Mouse (Mus musculus) lung, postnatal 0 days (tissue): Measurements from ENCODE around the gene Med12l. TPM values are rescaled to one million over a fixed set of nuclear protein-coding genes. Genes with fewer than 3 reads are reported as not detected.

Source experiments
- ATAC-seq: fragments of 200-750 bp; cut with Nextera tagmentation; 2 replicates; pipeline ENCODE4 v1.8.0; 2017; ENCODE audit warnings: moderate library complexity
- DNase-seq: peaks from one replicate; pipeline ENCODE4 v3.0.0-alpha.2; 2016; ENCODE audit warnings: low spot score
- H3K27ac ChIP-seq: fragments of 300-500 bp; sonication (generic); 2 replicates; pipeline ENCODE4 v1.5.1; 2014; ENCODE audit warnings: antibody characterized with exemption, mild to moderate bottlenecking, low read length, mixed read lengths
- H3K27me3 ChIP-seq: fragments of 300-500 bp; sonication (generic); replicated peaks from 2 replicates; pipeline ENCODE4 v1.6.1; 2014; ENCODE audit warnings: low read length, mixed read lengths; ENCODE audit not compliant: insufficient read depth
- H3K36me3 ChIP-seq: fragments of 300-500 bp; sonication (generic); 2 replicates; pipeline ENCODE4 v1.6.1; 2014; ENCODE audit warnings: low read length, mixed read lengths; ENCODE audit not compliant: insufficient read depth
- H3K4me1 ChIP-seq: fragments of 300-500 bp; sonication (generic); 2 replicates; pipeline ENCODE4 v1.6.1; 2014; ENCODE audit warnings: antibody characterized with exemption, low read depth, low read length, mixed read lengths; ENCODE audit not compliant: insufficient read depth
- H3K4me2 ChIP-seq: fragments of 300-500 bp; sonication (generic); replicated peaks from 2 replicates; pipeline ENCODE4 v1.6.1; 2014; ENCODE audit warnings: low read depth, mild to moderate bottlenecking, low read length, moderate library complexity, mixed read lengths
- H3K4me3 ChIP-seq: fragments of 300-500 bp; sonication (generic); 2 replicates; pipeline ENCODE4 v1.5.1; 2014; ENCODE audit warnings: low read depth, low read length
- H3K9ac ChIP-seq: fragments of 300-500 bp; sonication (generic); replicated peaks from 2 replicates; pipeline ENCODE4 v1.6.1; 2014; ENCODE audit warnings: low read depth, mild to moderate bottlenecking
- H3K9me3 ChIP-seq: fragments of 300-500 bp; sonication (generic); 2 replicates; pipeline ENCODE4 v1.6.1; 2016; ENCODE audit warnings: low read length, mixed read lengths
- CTCF ChIP-seq: IDR thresholded peaks from 2 replicates; pipeline ENCODE4 v1.5.1; 2016; ENCODE audit warnings: antibody characterized with exemption, mild to moderate bottlenecking
- EP300 ChIP-seq: IDR thresholded peaks from 2 replicates; pipeline ENCODE4 v1.6.1; 2016; ENCODE audit warnings: antibody characterized with exemption, mild to moderate bottlenecking, control low read depth
- WGBS: fragments of 180-500 bp; shearing (Covaris S2); extraction: QIAGEN DNeasy Blood & Tissue Kit; methylation state at CpG from one replicate; pipeline ENCODE4 v1.1.7; 2014; 5-methylcytosine and 5-hydroxymethylcytosine counted together
- polyA plus RNA-seq: library from polyadenylated mRNA; unstranded; fragments of >200 nt; fragmentation: Nextera tagmentation; extraction: Ambion mirVana; gene quantifications from 2 replicates; pipeline ENCODE4 v1.2.1, GENCODE M21; 2015

The Med12l gene
- polyA plus RNA-seq, 1 experiment from 2014 or later = 0.27 TPM

- DNase-seq (no peak), ATAC-seq (no peak)
- TF ChIP-seq EP300 = no peak
- no peak for TF ChIP-seq CTCF
- no peaks in the 10 kb centered on the region for H3K27me3 ChIP-seq
- WGBS = 57% methylated on average over 15 of the region's 15 CpGs
- H3K4me3 ChIP-seq = no peak overlapping the region
- no peak overlapping the region for H3K4me2 ChIP-seq
- no peaks in the 10 kb centered on the region for H3K9me3 ChIP-seq
- H3K36me3 ChIP-seq = no peaks in the 10 kb centered on the region
- H3K4me1 ChIP-seq = no peaks in the 10 kb centered on the region
- H3K9ac ChIP-seq = no peak overlapping the region
- H3K27ac ChIP-seq = no peak overlapping the region
These were observed 21.6 kb upstream of the Med12l start for GRCm38 (mm10) chr3:58983838-58984598.

GRCm38 (mm10) chr3:58985816-58986215 is 19.8 kb upstream of the Med12l start:
- TF ChIP-seq EP300 (no peak), CTCF (no peak)
- Histone ChIP-seq H3K4me3 (no peak overlapping the region), H3K4me2 (no peak overlapping the region), H3K9ac (no peak overlapping the region), H3K27me3 (no peaks in the 10 kb centered on the region), H3K9me3 (no peaks in the 10 kb centered on the region), H3K27ac (no peak overlapping the region), H3K36me3 (no peaks in the 10 kb centered on the region), H3K4me1 (no peaks in the 10 kb centered on the region)
- DNase-seq (no peak), ATAC-seq (no peak)
- 45% methylated on average over 4 of the region's 4 CpGs for WGBS

- H3K9me3 ChIP-seq = no peaks in the 10 kb centered on the region
- H3K27me3 ChIP-seq = no peaks in the 10 kb centered on the region
- WGBS = 37% methylated on average over 3 of the region's 3 CpGs
- DNase-seq = no peak
- no peak overlapping the region for H3K4me3 ChIP-seq
- TF ChIP-seq CTCF (no peak), EP300 (no peak)
- no peak overlapping the region for H3K27ac ChIP-seq
- H3K4me2 ChIP-seq = no peak overlapping the region
- no peak for ATAC-seq
- no peaks in the 10 kb centered on the region for H3K4me1 ChIP-seq
- no peaks in the 10 kb centered on the region for H3K36me3 ChIP-seq
- H3K9ac ChIP-seq = no peak overlapping the region
These were observed 16.3 kb upstream of the Med12l start for GRCm38 (mm10) chr3:58989374-58989773.

- Histone ChIP-seq H3K4me3 (no peak overlapping the region), H3K27ac (no peak overlapping the region), H3K9ac (no peak overlapping the region), H3K4me1 (no peaks in the 10 kb centered on the region), H3K4me2 (no peak overlapping the region), H3K36me3 (no peaks in the 10 kb centered on the region), H3K9me3 (no peaks in the 10 kb centered on the region), H3K27me3 (no peaks in the 10 kb centered on the region)
- WGBS = 57% methylated on average over 3 of the region's 3 CpGs
- no peak for TF ChIP-seq CTCF
- no peak for TF ChIP-seq EP300
- no peak for ATAC-seq
- DNase-seq = no peak
These were observed 15.1 kb upstream of the Med12l start for GRCm38 (mm10) chr3:58990556-58990955.

- no peak for TF ChIP-seq EP300
- no peak for TF ChIP-seq CTCF
- no peak for DNase-seq
- ATAC-seq = no peak
These were observed 13.5 kb upstream of the Med12l start for GRCm38 (mm10) chr3:58992122-58992521.

GRCm38 (mm10) chr3:58993619-58994018 is 12.0 kb upstream of the Med12l start:
- Histone ChIP-seq H3K27me3 (no peaks in the 10 kb centered on the region), H3K4me2 (no peak overlapping the region), H3K36me3 (no peaks in the 10 kb centered on the region), H3K4me1 (no peaks in the 10 kb centered on the region), H3K9me3 (no peaks in the 10 kb centered on the region), H3K9ac (no peak overlapping the region), H3K27ac (no peak overlapping the region), H3K4me3 (no peak overlapping the region)
- no peak for DNase-seq
- WGBS = 93% methylated on average over 3 of the region's 3 CpGs
- no peak for ATAC-seq
- TF ChIP-seq CTCF (no peak), EP300 (no peak)

More at GRCm38 (mm10) chr3:58992122-58992521, 13.5 kb upstream of the Med12l start:
- no peak overlapping the region for H3K4me2 ChIP-seq
- H3K4me3 ChIP-seq = no peak overlapping the region
- no peak overlapping the region for H3K9ac ChIP-seq
- no peaks in the 10 kb centered on the region for H3K9me3 ChIP-seq
- no peaks in the 10 kb centered on the region for H3K27me3 ChIP-seq
- H3K27ac ChIP-seq = no peak overlapping the region
- no peaks in the 10 kb centered on the region for H3K4me1 ChIP-seq
- no peaks in the 10 kb centered on the region for H3K36me3 ChIP-seq

- ATAC-seq (no peak), DNase-seq (no peak)
- TF ChIP-seq CTCF (no peak), EP300 (no peak)
- H3K27ac ChIP-seq = no peak overlapping the region
- H3K9me3 ChIP-seq = no peaks in the 10 kb centered on the region
- WGBS = 70% methylated on average over 5 of the region's 5 CpGs
- H3K4me3 ChIP-seq = no peak overlapping the region
- peaks cover 24% of the 10 kb centered on the region for H3K27me3 ChIP-seq
- H3K4me2 ChIP-seq = no peak overlapping the region
- H3K9ac ChIP-seq = no peak overlapping the region
- H3K4me1 ChIP-seq = peaks cover 6% of the 10 kb centered on the region
- no peaks in the 10 kb centered on the region for H3K36me3 ChIP-seq
These were observed 1.9 kb upstream of the Med12l start for GRCm38 (mm10) chr3:59003756-59004155.
